Mouse (Mus musculus) liver, postnatal 0 days (tissue): ENCODE measurements around the gene Gm3532. TPM values are rescaled to one million over a fixed set of nuclear protein-coding genes. Genes with fewer than 3 reads are reported as not detected.
"Not testable (repeated sequence)": the region's sequence is repeated elsewhere in the genome, so short reads cannot be mapped to it uniquely, and the experiment has no call there.

Experiments used
- ATAC-seq: fragments of 200-750 bp; cut with Nextera tagmentation; 2 replicates; pipeline ENCODE4 v1.8.0; 2017; ENCODE audit warnings: mild to moderate bottlenecking, moderate library complexity
- DNase-seq: peaks from one replicate; pipeline ENCODE4 v3.0.0-alpha.2; 2016
- H3K27ac ChIP-seq: fragments of 300-500 bp; sonication (generic); 2 replicates; pipeline ENCODE4 v1.5.1; 2014; ENCODE audit warnings: antibody characterized with exemption, moderate library complexity, mild to moderate bottlenecking, low read depth
- H3K27me3 ChIP-seq: fragments of 300-500 bp; sonication (generic); 2 replicates; pipeline ENCODE4 v1.6.1; 2014; ENCODE audit warnings: low read length, control low read depth, mixed read lengths; ENCODE audit not compliant: insufficient read depth
- H3K36me3 ChIP-seq: fragments of 300-500 bp; sonication (generic); replicated peaks from 2 replicates; pipeline ENCODE4 v1.6.1; 2014; ENCODE audit warnings: mild to moderate bottlenecking, control low read depth, low read length, moderate library complexity, mixed read lengths; ENCODE audit not compliant: insufficient read depth
- H3K4me1 ChIP-seq: fragments of 300-500 bp; sonication (generic); 2 replicates; pipeline ENCODE4 v1.6.1; 2014; ENCODE audit warnings: antibody characterized with exemption, mild to moderate bottlenecking, control low read depth; ENCODE audit not compliant: insufficient read depth
- H3K4me2 ChIP-seq: fragments of 300-500 bp; sonication (generic); 2 replicates; pipeline ENCODE4 v1.6.1; 2014; ENCODE audit warnings: low read depth, mild to moderate bottlenecking, low read length, moderate library complexity, mixed read lengths
- H3K4me3 ChIP-seq: fragments of 300-500 bp; sonication (generic); 2 replicates; pipeline ENCODE4 v1.5.1; 2014; ENCODE audit warnings: low read depth, low read length
- H3K9ac ChIP-seq: fragments of 300-500 bp; sonication (generic); replicated peaks from 2 replicates; pipeline ENCODE4 v1.6.1; 2014; ENCODE audit warnings: mild to moderate bottlenecking, moderate library complexity
- H3K9me3 ChIP-seq: fragments of 300-500 bp; sonication (generic); 2 replicates; pipeline ENCODE4 v1.6.1; 2016; ENCODE audit warnings: mild to moderate bottlenecking, control low read depth, low read length, mixed read lengths
- WGBS: fragments of 180-500 bp; shearing (Covaris S2); extraction: QIAGEN DNeasy Blood & Tissue Kit; methylation state at CpG from one replicate; pipeline ENCODE4 v1.1.7; 2014; ENCODE audit not compliant: insufficient replicate concordance; 5-methylcytosine and 5-hydroxymethylcytosine counted together
- polyA plus RNA-seq: library from polyadenylated mRNA; unstranded; fragments of >200 nt; fragmentation: Nextera tagmentation; extraction: Ambion mirVana; gene quantifications from 2 replicates; pipeline ENCODE4 v1.2.1, GENCODE M21; 2015

Gm3532 gene
- polyA plus RNA-seq, result not detected in 2 replicates

DNA sequence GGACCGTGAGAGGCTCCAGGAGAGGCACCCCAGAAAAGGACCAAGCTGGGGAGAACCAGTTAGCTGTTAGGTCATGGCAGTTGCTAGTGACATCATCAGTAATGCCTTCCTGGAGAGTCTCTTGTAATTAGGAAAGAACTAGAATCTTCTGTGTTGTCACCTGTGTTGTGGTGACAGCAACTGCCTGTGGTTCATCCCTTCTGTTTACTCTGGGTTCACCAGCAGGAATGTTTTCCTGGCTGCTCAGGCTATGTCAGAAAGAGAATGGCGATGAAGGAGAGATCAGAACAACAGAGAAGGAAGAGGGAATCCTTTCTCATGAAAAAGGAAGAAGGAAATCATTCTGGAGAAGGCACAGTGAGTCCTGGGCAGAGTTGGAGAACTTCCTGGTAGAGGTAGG lies at the start of gene Gm3532:
TSS of gene Gm3532 (plus strand) at position 301 of the 400 bp plus-strand sequence.
- H3K27me3 ChIP-seq, H3K4me1 ChIP-seq, H3K9me3 ChIP-seq, ATAC-seq, DNase-seq, H3K27ac ChIP-seq, H3K9ac ChIP-seq, H3K4me2 ChIP-seq, H3K4me3 ChIP-seq, H3K36me3 ChIP-seq: not testable (repeated sequence)
- WGBS, result no CpG with 5 or more reads among the region's 2 CpGs

DNA sequence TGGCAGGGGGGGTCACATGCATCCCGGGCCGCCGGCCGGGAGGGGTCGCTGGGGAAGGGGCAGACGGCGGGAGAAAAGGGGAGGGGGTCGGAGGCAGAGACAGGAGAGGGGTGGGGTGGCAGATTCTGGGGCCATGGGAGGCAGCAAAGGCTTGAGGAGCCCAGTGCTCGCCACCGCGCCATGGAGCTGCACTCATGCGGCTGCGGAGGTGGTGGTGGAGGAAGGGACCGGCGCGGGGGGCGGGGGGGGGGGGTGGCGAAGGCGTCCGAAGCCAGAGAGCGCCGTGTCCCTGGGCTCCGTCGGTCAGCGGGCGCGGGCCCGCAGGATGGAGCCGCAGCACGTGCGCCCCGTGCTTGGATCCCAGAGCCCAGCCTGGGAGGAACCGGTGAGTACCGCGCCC lies 36.9 kb upstream of the Gm3532 start, which contains the start of gene Gm3488:
TSS of gene Gm3488 (plus strand) at position 301 of the 400 bp plus-strand sequence.
- not testable (repeated sequence) for H3K4me1 ChIP-seq, H3K27ac ChIP-seq, H3K4me3 ChIP-seq, H3K9me3 ChIP-seq, H3K36me3 ChIP-seq, ATAC-seq, H3K9ac ChIP-seq, H3K27me3 ChIP-seq, H3K4me2 ChIP-seq, DNase-seq
- no CpG with 5 or more reads among the region's 35 CpGs for WGBS

Other genes starting within 250 kb of the Gm3532 start
- not detected in 2 replicates for gene Gm3542, start 203.6 kb upstream of the Gm3532 start, polyA plus RNA-seq
- gene Gm3500, start 149.4 kb upstream of the Gm3532 start, polyA plus RNA-seq, result not detected in 2 replicates
- not detected in 2 replicates for gene Gm3194, start 83.0 kb upstream of the Gm3532 start, polyA plus RNA-seq
- not detected in 2 replicates for gene Gm8246, start 60.7 kb upstream of the Gm3532 start, polyA plus RNA-seq
- not detected in 2 replicates for gene Gm3187, start 54.3 kb upstream of the Gm3532 start, polyA plus RNA-seq
- gene Gm3488, start 36.8 kb upstream of the Gm3532 start, polyA plus RNA-seq, result not detected in 2 replicates
- gene Gm8265, start 94.5 kb downstream of the Gm3532 start, polyA plus RNA-seq, result not detected in 2 replicates
- not detected in 2 replicates for gene Gm9603, start 149.0 kb downstream of the Gm3532 start, polyA plus RNA-seq
- not detected in 2 replicates for gene Gm3373, start 203.1 kb downstream of the Gm3532 start, polyA plus RNA-seq